Mouse (Mus musculus) mouse embryonic stem cell (cell line): Measurements from ENCODE around the gene Prkce.

Experiments used
- in situ Hi-C, 2 experiments: fragments of 300-500 bp; cut with MboI; formaldehyde crosslinking; loops; 1 replicate in 1 of 2; 3 replicates in 1 of 2; pipeline ENCODE4 v1.14.3; 2019 to 2020; ENCODE audit warnings: low sequenced_read_pairs in 2 of 2, low pct_unique_long_range_greater_than_20kb in 1 of 2, mixed read lengths in 1 of 2; ENCODE audit not compliant: unreplicated experiment in 1 of 2

Gene Prkce

DNA sequence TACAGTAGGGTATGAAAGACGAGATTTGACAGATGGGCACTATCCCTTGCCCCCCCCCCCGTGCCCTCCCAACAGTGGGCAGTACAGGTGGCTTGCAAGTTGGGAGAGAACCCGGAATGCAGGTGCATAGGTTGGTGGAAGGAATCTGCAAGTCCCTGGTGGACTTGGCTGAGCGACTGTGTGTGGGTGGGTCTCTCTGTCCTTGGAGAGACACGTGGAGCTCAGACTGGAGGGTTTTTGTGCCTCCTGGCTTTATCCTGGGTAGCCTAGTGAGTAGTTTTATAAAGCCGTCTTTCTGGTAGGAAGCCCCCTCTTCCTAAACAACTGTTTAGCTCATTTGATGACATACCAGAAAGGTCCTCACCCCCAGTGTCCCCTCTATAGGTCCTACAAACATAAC lies 1.5 kb downstream of the Prkce start:
- in situ Hi-C loops: loop anchor here (10.0 to 25.0 kb wide), 2 partner anchors 276 to 293 kb away; no protein-coding TSS in a partner anchor

- in situ Hi-C loops: loop anchor here in 1 of 2 experiments (25.0 kb wide), 1 partner anchor 292 kb away; no protein-coding TSS in a partner anchor
Observed at GRCm38 (mm10) chr17:86170164-86170958, 2.8 kb downstream of the Prkce start.

DNA sequence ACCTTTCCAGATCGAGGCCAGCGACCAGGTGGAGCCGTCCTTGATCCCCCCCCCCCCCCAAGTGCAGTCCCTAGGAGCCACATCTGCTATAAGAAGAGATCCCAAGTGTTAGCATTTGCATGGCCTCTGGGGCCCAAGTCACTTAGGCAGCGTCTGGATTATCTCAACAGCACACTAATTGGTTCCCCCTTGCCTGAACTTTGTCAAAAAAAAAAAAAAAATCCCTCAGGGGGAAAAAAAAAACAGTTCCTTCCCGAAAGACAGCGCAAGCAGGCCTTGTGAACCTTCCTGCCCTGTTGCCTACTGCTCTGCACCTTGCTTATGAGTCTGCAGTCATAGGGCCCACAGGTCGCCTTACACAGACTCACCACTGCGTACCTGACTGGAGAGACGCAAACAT lies 7.9 kb downstream of the Prkce start:
- in situ Hi-C loops: no loop called here

- in situ Hi-C loops: no loop called here
Observed at GRCm38 (mm10) chr17:86176722-86177121, 9.1 kb downstream of the Prkce start.

DNA sequence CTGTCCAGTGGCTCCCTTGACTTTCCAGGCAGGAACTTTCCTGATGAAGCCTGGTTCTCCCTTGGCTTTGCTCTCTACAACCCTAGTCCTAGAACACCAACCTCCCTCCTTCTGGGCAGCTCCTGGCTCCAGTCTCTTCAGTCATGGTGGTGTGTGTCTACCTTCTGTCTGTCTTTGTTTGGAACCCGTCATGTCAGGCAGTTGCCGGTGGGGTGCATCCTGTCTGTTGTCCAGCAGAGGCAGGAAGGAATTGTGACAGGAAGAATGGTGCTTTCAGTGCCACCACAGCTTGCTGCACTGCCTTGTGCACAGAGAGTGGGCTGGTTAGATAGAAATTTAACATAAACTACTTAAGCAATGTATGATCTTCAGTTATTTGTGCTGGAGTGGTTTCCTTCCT lies 16.2 kb downstream of the Prkce start:
- in situ Hi-C loops: no loop called here

DNA sequence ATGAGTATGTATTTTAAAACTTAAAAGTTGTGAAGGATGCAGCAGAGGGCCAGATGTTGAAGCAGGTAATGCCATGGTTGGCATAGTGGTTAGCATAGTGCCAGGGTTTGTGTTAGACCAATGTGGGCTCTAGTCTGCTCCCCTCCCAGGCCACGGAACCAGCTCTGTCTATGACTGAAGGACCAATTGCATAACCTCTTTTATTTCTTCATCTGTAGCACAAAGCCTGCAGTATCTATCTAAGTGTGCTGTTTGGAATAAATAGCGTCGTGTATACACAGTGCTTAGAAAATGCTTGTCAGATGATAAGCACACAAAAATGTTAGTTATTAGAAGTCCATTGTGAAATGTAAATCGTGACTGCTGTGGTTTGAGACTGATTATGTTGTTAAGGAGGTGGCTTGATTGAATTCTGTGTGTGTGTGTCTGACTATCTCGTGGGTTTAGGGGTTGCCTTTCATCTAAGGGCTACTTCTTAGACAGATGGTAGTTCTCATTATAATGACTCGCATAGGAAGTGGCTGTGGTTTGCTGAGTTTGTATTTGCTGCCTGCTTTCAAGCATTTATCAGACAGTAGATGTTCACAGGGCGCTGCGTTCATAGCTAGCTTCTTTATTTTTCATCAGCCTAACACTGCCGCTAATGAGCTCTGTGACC lies 17.1 kb downstream of the Prkce start:
- in situ Hi-C loops: no loop called here

DNA sequence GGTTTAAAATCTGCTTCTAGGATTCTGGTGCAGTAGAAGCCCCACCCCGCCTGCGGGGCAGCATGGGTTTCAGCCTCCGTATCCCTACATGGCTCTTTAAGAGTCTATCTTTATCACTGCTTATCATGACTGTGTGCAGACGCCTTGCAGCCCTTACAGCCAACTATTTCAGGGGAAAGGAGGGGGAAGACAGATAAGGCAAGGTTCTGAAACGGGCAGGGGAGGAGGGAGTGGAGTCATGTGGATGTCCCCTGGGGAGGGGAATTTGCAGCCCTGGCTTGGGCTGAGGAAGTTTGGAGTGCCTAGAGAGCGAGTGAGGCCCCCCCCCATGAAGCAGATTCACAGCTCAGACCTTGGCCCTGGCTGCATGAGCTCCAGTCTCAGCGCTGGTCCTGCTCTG lies 18.0 kb downstream of the Prkce start:
- in situ Hi-C loops: no loop called here

DNA sequence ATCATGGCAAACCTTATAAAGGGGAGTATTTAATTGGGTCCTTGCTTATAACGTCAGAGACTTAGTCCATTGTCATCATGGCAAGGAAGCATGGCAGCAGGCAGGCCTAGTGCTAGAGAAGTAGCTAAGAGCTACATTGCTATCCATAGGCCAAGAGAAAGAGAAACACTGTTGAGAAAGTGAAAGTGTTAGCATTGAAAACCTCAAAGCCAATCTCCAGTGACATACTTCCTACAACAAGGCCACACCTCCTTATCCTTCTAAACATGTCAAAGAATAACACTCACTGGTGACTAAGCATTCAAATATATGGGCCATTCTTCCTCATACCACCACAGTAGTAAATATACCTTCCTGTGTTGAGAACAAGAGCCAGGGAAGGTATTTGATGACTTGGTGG lies 20.2 kb downstream of the Prkce start:
- in situ Hi-C loops: no loop called here

DNA sequence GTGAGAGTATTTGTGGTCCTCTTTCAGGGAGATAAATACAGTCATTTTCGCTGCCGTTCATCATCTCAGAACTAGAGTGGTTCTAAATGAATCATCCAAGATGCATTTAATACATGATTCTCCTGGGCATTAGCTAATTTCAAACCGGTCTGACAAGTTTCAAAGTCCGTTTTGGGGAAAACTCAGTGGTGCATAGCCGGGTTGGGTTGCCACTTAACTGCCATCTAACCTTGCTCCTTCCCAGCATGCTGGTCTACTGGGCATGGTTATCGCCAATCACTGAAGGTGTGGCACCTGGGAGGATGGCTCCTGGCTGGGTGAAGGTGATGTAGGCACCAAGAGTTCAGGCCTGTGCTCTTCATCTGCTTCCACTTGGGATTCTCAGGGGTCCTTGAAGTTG lies 26.4 kb downstream of the Prkce start:
- in situ Hi-C loops: no loop called here

- in situ Hi-C loops: no loop called here
Observed at GRCm38 (mm10) chr17:86194921-86195320, 27.3 kb downstream of the Prkce start.

GRCm38 (mm10) chr17:86198496-86199465 lies 31.2 kb downstream of the Prkce start:
- in situ Hi-C loops: no loop called here

DNA sequence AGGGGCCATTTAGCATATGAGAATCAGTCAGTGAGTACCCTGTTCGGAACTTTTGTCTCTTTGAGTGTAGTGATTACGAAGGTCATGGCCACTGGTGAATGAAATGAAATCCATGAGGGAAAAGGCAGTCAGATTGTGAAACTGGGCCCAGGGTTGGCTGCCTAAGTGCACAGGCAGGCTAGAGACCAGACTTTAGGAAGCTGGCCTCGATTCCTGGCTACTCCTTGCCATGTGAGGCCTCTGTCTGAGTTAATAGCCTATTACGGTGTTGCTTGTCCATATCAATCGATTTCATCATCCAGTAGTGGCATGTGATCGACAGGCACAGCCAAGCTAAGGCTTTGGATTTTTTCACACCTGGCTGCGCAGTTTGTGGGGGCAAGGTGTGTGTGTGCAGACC lies 34.4 kb downstream of the Prkce start:
- in situ Hi-C loops: no loop called here

GRCm38 (mm10) chr17:86202972-86203371 lies 35.4 kb downstream of the Prkce start:
- in situ Hi-C loops: no loop called here

GRCm38 (mm10) chr17:86203531-86204450 lies 36.2 kb downstream of the Prkce start:
- in situ Hi-C loops: no loop called here

DNA sequence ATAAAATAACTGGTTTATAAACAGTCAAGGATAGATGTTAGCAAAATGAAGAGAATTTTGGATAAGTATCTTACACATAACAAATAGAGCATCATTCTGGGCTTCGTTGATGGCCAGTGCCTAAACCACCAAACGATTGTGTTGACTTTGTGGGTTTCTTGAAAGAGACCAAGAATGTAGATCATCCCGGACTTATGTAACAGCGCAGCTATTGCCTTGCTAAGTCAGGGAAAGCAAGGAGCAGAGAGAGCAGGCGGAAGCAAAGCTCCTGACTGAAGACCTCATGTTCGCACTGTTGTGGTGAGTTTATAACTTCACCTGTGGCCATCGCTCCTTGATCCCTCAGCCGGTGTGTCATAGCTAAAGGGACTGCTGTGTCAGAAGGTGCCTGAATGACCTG lies 38.7 kb downstream of the Prkce start:
- in situ Hi-C loops: no loop called here

- in situ Hi-C loops: no loop called here
Observed at GRCm38 (mm10) chr17:86208057-86208820, 40.7 kb downstream of the Prkce start.

DNA sequence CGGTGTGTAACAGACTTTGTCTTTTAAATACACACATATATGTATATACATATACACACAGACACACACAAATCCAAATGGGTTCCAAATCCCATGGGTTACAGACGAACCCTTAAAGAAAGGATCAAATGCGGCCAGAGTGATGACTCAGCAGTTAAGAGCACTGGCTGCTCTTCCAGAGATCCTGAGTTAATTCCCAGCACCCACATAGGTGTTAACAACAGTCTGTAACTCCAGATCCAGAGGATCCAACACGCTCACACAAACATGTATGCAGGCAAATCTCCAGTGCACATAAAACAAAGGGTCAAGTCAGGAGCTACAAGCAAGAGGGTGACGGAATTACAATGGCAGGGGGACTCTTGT lies 41.2 kb downstream of the Prkce start:
- in situ Hi-C loops: no loop called here
